Mouse (Mus musculus) gastrocnemius, adult 2 months (tissue): Measurements from ENCODE around the gene Fer. TPM values are rescaled to one million over a fixed set of nuclear protein-coding genes. Genes with fewer than 3 reads are reported as not detected.

Experiments
- DNase-seq: peaks from one replicate; pipeline ENCODE4 v3.0.0; 2022
- H3K27ac ChIP-seq: fragments of 200-600 bp; 2 replicates; pipeline ENCODE4 v1.8.1; 2022; ENCODE audit warnings: mild to moderate bottlenecking
- H3K4me3 ChIP-seq: fragments of 200-600 bp; 2 replicates; pipeline ENCODE4 v1.8.1; 2022; ENCODE audit warnings: mild to moderate bottlenecking, moderate library complexity
- CTCF ChIP-seq: fragments of 200-600 bp; IDR thresholded peaks from 2 replicates; pipeline ENCODE4 v1.8.1; 2022; ENCODE audit warnings: antibody characterized with exemption, mild to moderate bottlenecking, moderate library complexity
- intact Hi-C: fragments of 180-260 bp; cut with DNase I; formaldehyde crosslinking; loops from one replicate; pipeline ENCODE4 v1.15.1; 2025
- long read RNA-seq, 2 experiments: library from polyadenylated mRNA; stranded (forward); transcript quantifications; one replicate each; pipeline ENCODE4 v2.0.0; 2021
- total RNA-seq, 2 experiments: library from RNA; stranded (reverse); gene quantifications; 2 replicates each; pipeline ENCODE4 v1.2.3; 2021

The Fer gene
- 10 to 100 TPM; 11.2 to 12.8 TPM for total RNA-seq
- long read RNA-seq, experiment 1, partial matches to known transcripts: 1 of 26 reads
- long read RNA-seq, experiment 1, other reads (novel, unspliced or antisense): 25 of 26 reads
- long read RNA-seq, experiment 2, partial matches to known transcripts: 2 of 17 reads
- long read RNA-seq, experiment 2, other reads (novel, unspliced or antisense): 15 of 17 reads

DNA sequence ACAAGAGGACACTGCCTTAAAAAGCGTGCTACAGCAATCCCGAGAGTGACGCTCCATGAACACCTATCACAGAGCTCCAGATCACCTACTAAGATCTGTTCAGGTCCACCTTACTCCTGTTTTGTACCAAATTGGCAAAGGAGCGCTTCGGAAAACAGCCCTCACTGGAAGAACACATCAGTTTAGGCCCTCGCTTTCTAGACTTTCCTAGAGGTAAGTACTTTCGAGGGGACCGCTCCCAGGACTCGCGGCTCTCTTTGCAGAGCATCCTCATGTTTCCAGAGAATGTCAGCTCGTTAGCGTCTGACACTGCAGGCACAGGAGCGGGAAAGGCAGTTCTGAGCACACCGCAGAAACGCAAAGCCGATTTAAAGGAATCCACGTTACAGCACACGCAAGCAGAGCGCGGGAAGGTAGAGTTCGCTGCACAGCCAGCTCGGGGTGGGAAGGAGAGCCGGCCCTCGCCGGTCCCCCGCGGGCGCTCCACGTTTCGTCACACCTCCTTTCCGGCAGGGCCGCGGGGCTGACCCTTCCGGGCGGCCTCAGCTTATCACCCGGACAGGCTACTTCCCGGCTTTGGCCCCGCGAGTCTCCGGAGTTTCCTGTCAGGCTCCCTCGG lies at the start of gene Fer:
Gene Fer, plus strand, starts transcription at position 51 of the 619 bp plus-strand sequence.
- DNase-seq: no peak
- intact Hi-C loops: no loop called here
- H3K27ac ChIP-seq: peak within 1 kb of the TSS; percentile 95
- H3K4me3 ChIP-seq: peak within 1 kb of the TSS; percentile 94
- no peak for TF ChIP-seq CTCF

DNA sequence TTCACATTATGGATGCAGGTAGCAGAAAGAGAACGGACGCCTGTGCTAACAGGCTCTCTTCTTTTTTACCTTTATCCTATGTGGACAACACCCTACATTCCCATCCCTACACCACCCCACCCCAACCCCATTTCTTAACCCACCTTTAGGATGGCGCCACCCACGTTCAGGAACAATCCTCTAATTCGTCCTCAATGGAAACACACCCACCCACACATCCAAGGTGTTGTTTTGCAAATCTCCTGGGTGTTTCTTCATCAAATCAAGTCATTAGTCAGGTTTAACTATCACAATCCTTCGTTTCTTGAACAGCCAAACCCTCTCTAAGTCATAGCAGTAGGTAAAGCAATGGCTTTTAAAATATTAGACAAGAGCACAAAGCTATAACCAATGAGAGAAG lies 49.3 kb upstream of the Fer start:
- TF ChIP-seq CTCF: no peak
- H3K27ac ChIP-seq: no peak overlapping the region
- H3K4me3 ChIP-seq: no peak overlapping the region
- DNase-seq: no peak
- intact Hi-C loops: no loop called here

DNA sequence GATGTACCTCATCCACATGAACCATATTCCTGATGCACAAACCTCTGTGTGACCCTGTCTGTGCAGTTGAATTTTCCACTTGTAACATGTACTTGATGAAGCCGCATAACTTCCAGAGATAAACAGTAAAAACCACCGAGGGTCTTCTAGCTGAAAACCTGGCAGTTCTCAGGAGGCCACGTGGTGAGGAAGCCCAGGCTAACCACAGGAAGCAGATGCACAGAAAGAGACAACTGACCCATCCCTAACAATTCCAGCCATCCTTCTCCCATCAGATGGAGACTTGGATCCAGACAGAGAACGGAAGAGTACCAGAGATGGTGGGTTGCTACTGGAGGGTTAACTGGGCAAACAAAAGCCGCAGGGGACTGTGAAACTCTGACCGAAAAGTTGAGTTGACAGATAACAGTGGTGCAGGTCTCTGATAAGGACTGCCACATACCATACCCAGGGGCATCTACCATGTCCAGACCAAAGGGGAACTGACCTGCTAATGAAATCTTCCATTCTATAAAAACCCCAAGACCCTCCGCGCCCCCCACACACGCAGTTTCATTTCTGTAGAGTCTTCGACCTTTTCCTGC lies 44.3 kb upstream of the Fer start:
- no peak for DNase-seq
- Histone ChIP-seq H3K27ac (no peak overlapping the region), H3K4me3 (no peak overlapping the region)
- intact Hi-C loops: no loop called here
- no peak for TF ChIP-seq CTCF

DNA sequence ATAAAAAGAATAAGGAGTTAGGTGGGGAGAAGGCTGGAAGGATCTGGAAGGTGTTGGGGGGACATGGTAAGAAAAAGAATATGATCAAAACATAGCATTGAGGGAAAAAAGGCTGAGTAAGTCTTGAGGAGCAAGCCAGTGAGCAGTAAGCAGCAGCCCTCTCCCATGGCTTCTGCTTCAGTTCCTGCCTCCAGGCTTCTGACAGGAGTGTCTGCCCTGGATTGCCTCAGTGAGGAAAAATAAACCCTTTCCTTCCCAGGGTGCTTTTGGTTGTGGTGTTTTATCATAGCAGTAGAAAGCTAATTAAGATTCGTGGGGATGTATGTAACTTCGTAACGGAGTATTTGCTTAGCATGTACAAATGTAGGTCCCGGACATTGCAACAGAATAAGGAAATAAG lies 38.7 kb upstream of the Fer start:
- DNase-seq: no peak

DNA sequence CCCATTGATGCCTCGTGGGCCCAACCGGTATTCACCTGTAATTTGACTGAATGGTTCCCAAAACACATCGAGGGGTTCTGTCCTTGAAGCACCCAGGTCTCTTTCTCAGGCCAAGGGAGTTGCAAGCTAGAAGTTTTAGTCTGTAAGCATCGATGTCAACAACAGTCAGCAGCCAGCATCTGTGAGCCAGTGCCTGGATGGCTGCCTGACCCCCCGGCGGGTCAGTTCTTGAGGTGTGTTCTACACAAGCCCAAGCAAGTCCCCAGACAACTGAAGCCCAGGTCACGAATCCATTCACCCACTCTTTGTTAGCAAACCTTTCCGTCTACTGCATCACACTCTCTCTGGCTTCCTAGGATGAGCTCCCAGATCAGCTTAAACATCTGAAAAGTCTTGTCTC lies 36.7 kb upstream of the Fer start:
- TF ChIP-seq CTCF: no peak
- intact Hi-C loops: no loop called here
- H3K27ac ChIP-seq: no peak overlapping the region
- no peak overlapping the region for H3K4me3 ChIP-seq
- no peak for DNase-seq

More for the DNA sequence above, 38.7 kb upstream of the Fer start:
- H3K4me3 ChIP-seq: no peak overlapping the region
- H3K27ac ChIP-seq: no peak overlapping the region
- intact Hi-C loops: no loop called here
- TF ChIP-seq CTCF: no peak

DNA sequence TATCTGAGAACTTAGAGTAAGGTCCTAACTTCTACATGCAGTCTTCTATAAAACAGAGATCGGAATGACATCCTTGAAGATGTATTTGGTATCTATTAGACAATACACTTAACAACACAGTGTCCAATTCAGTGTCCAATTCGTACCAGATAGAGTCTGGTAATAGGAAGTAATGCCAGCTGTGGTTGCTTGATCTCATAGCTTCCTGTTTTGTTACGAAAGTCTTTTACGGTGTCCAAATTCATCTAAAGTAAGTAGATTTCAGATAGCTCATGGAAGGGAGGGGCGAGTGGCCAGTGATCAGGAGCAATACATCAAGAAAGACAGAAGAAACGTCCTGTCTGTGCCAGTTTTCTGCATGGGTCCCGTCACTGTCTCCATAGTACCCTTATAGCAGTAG lies 36.1 kb upstream of the Fer start:
- no peak for TF ChIP-seq CTCF
- no peak overlapping the region for H3K4me3 ChIP-seq
- no peak for DNase-seq
- no peak overlapping the region for H3K27ac ChIP-seq
- intact Hi-C loops: no loop called here

DNA sequence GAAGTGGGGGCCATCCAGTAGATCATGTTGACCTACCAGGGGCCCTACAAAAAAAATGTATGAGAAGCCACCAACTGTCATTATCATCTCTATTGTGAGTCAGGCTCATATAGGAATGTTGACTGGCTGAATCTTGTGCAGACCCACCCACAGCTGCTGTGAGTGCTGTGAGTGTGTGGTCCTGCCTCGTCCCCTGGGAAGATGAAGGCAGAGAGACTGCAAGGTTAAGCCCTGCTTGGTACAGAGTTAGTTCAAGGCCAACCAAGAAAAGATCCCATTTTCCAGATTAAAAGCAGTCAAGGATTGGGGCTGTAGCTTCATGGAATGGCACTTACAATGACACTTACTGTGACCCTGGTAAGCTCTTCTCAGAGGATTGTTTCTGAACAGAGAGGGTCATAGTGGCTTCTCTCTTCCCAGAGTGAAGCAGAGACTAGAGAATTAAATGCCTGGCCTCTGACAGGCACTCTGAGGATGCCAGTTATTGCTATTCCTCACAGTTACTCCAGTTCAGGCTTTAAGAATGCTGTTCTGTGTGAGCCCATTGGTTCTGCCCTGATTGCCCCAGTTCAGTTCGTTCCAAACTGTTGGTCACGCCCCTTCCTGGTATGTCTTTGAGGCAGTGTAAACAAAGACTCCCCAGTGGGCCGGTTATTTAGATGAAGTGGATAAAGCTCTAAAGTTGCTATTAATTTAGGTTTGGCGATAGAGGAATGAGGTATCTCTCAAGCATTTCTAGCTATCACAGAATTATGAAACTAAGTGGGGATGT lies 34.1 kb upstream of the Fer start:
- no peak for TF ChIP-seq CTCF
- DNase-seq: no peak
- Histone ChIP-seq H3K27ac (no peak overlapping the region), H3K4me3 (no peak overlapping the region)
- intact Hi-C loops: no loop called here

DNA sequence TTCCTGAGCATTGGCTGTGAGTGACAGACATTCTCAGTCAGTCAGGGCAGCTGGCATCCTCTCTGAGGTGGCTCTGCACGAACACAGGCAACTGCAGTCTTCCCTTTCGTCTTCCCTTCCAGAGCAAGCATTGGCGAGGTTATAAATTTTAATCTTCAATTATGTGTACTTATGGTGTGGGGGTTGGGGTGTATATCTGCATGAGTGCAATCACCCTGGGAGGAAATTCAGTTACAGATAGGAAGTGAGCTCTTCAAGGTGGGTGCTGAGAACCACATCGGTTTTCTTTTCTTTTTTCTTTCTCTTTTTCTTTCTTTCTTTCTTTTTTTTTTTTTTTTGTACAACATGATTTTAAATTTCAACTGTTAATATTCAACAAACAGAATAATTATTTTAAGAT lies 31.3 kb upstream of the Fer start:
- no peak for TF ChIP-seq CTCF
- intact Hi-C loops: no loop called here
- no peak overlapping the region for H3K27ac ChIP-seq

DNA sequence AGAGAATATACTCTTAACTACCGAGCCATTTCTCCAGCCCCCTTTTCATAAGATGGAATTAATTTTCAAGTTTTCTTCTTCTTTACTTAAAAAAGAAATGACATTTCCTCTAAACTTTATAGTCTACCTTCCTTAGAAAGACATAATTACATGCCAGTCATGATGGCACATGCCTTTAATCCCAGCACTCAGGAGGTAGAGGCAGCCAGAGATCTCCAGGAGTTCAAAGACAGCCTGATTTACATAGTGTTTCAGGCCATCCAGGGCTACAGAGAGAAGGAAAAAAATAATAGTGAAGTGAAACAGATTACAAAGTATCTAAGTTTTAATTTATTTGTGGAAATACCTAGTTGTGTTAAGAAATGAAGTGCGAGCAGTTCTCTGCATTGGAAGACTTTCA lies 26.6 kb upstream of the Fer start:
- no peak for TF ChIP-seq CTCF
- intact Hi-C loops: no loop called here

More for the DNA sequence above, 31.3 kb upstream of the Fer start:
- H3K4me3 ChIP-seq: no peak overlapping the region
- no peak for DNase-seq

DNA sequence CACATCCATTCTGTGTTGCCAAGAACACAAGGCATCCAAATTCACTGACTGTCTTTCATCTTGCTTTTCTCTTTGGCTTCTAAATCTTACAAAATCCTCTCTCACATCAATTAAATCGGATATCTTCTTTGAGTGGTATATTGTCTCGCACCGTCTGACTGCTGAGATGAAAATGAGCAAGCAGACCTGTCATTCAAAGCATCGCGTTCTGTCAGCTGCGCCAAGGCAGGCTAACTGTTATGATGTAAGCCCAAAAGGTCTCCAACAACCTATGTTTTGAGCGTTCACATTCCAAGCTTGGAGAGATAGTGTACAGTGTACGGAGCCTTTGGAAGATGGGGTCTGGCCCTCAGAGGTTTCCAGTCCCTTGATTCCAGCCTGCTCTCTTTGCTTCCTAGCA lies 26.2 kb upstream of the Fer start:
- no peak overlapping the region for H3K4me3 ChIP-seq
- intact Hi-C loops: no loop called here
- H3K27ac ChIP-seq: no peak overlapping the region
- DNase-seq: no peak
- no peak for TF ChIP-seq CTCF

More for the DNA sequence above, 26.6 kb upstream of the Fer start:
- H3K4me3 ChIP-seq: no peak overlapping the region
- no peak overlapping the region for H3K27ac ChIP-seq
- no peak for DNase-seq

DNA sequence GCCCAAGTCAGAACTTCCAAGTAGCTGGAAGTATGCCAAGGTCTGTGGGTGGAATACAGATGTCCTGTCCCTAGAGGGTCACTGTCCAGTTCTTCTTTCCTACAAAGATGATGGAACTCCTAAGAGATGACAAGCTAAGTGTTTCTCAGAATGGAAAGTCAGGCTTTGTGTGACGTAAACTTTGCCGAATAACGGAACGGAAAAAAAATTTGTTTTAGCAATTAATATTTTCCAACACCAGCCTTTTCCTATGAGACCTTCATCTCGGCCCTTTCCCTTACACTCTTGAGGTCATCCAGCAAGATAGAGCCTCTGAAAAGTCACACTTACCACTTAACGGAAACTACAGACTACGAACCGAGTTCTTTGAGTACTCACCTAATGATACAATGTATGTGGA lies 24.7 kb upstream of the Fer start:
- intact Hi-C loops: no loop called here
- no peak for TF ChIP-seq CTCF
- no peak for DNase-seq
- Histone ChIP-seq H3K27ac (no peak overlapping the region), H3K4me3 (no peak overlapping the region)

DNA sequence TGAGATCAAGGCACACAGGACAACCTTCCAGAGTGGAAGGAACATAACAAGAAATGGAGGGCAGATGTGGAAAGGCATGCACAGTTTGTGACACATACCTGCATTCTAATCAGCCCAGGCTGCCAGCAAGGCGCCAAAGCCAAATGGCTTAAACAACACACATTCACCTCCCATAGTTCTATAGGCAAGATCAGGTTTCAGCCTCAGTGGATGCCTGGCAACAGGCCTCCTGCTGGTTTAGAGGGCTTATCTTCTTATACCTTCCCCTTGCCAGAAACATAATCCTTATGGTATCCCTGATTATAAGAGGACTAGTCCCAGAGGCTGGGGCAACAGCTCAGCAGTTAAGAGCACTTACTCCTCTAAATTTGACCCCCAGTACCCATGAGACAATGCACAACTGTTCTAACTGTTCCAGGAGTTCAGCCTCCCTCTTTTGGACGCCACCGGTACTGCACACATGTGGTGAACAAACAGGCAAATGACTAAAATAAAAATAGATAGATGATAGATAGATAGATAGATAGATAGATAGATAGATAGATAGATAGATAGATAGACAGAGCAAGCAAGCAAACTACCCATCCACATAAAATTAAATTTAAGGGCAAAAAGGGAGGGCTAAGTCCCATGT lies 23.1 kb upstream of the Fer start:
- intact Hi-C loops: no loop called here
- Histone ChIP-seq H3K4me3 (no peak overlapping the region), H3K27ac (no peak overlapping the region)
- TF ChIP-seq CTCF: peak; percentile 3; the same call in 1 of the 2 replicates
- no peak for DNase-seq

DNA sequence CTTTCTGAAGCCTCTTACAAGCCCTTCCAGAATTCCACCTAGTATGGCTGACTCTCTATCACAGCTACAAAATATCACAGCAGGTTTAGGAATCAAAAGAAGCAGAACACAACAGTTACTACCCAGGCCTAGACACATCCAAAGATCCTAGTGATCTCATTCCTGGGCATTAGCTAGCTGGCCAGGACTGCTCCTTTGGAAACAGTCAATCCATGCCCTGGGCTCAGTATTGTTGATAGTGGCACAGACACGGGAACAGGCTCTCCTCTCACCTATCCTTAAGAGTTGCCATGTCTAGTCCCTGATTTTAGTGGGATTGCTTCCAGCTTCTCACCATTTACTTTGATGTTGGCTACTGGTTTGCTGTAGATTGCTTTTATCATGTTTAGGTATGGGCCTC lies 20.6 kb upstream of the Fer start:
- no peak overlapping the region for H3K27ac ChIP-seq
- no peak for TF ChIP-seq CTCF
- H3K4me3 ChIP-seq: no peak overlapping the region
- no peak for DNase-seq
- intact Hi-C loops: no loop called here
